Mouse (Mus musculus) stomach, embryonic 14.5 days (tissue): ENCODE results near the gene Gjd3. TPM values are rescaled to one million over a fixed set of nuclear protein-coding genes. Genes with fewer than 3 reads are reported as not detected.

Experiments
- ATAC-seq: fragments of 200-750 bp; cut with Nextera tagmentation; 2 replicates; pipeline ENCODE4 v1.8.0; 2017; ENCODE audit warnings: low read depth, moderate TSS enrichment; ENCODE audit not compliant: insufficient number of reproducible peaks, insufficient read depth, low FRiP score
- H3K27ac ChIP-seq: fragments of 300-500 bp; sonication (generic); 2 replicates; pipeline ENCODE4 v1.5.1; 2014; ENCODE audit warnings: mild to moderate bottlenecking, low read length, moderate library complexity, mixed read lengths
- H3K27me3 ChIP-seq: fragments of 300-500 bp; sonication (generic); 2 replicates; pipeline ENCODE4 v1.6.1; 2014; ENCODE audit warnings: low read length, control low read depth, mixed read lengths; ENCODE audit not compliant: control insufficient read depth, insufficient read depth
- H3K36me3 ChIP-seq: fragments of 300-500 bp; sonication (generic); 2 replicates; pipeline ENCODE4 v1.6.1; 2014; ENCODE audit warnings: mild to moderate bottlenecking, control low read depth, low read length, moderate library complexity, mixed read lengths; ENCODE audit not compliant: control insufficient read depth, insufficient read depth
- H3K4me1 ChIP-seq: fragments of 300-500 bp; sonication (generic); 2 replicates; pipeline ENCODE4 v1.6.1; 2014; ENCODE audit warnings: low read length, control low read depth, mixed read lengths; ENCODE audit not compliant: control insufficient read depth, insufficient read depth
- H3K4me2 ChIP-seq: fragments of 300-500 bp; sonication (generic); replicated peaks from 2 replicates; pipeline ENCODE4 v1.6.1; 2014; ENCODE audit warnings: low read depth, low read length, control low read depth
- H3K4me3 ChIP-seq: fragments of 300-500 bp; sonication (generic); 2 replicates; pipeline ENCODE4 v1.5.1; 2014; ENCODE audit warnings: low read depth, low read length, control low read depth
- H3K9ac ChIP-seq: fragments of 300-500 bp; sonication (generic); replicated peaks from 2 replicates; pipeline ENCODE4 v1.6.1; 2014; ENCODE audit warnings: low read depth, mild to moderate bottlenecking, control low read depth, low read length, moderate library complexity, mixed read lengths
- H3K9me3 ChIP-seq: fragments of 300-500 bp; sonication (generic); 2 replicates; pipeline ENCODE4 v1.6.1; 2016; ENCODE audit warnings: low read depth, low read length, control low read depth; ENCODE audit not compliant: control insufficient read depth
- WGBS: fragments of 180-500 bp; shearing (Covaris S2); extraction: QIAGEN DNeasy Blood & Tissue Kit; methylation state at CpG from one replicate; pipeline ENCODE4 v1.1.7; 2014; 5-methylcytosine and 5-hydroxymethylcytosine counted together
- polyA plus RNA-seq: library from polyadenylated mRNA; unstranded; fragments of >200 nt; fragmentation: Nextera tagmentation; extraction: Ambion mirVana; gene quantifications from 2 replicates; pipeline ENCODE4 v1.2.1, GENCODE M21; 2014

The Gjd3 gene
- polyA plus RNA-seq, 1 experiment from 2014 or later: not detected

- peak overlapping the region; percentile 87; the same call in 1 of the 2 replicates for H3K4me3 ChIP-seq
- WGBS: 24% methylated on average over 3 of the region's 3 CpGs
- H3K4me1 ChIP-seq: peaks cover 86% of the 10 kb centered on the region
- H3K9me3 ChIP-seq: no peaks in the 10 kb centered on the region
- no peaks in the 10 kb centered on the region for H3K36me3 ChIP-seq
- no peaks in the 10 kb centered on the region for H3K27me3 ChIP-seq
- peak overlapping the region; percentile 96 for H3K4me2 ChIP-seq
- H3K27ac ChIP-seq: peak overlapping the region; percentile 96
- no peak for ATAC-seq
- H3K9ac ChIP-seq: no peak overlapping the region
These were observed 40.3 kb downstream of the Gjd3 start for GRCm38 (mm10) chr11:98942555-98942922.

GRCm38 (mm10) chr11:98941826-98942550 is 40.8 kb downstream of the Gjd3 start:
- 4% methylated on average over 15 of the region's 15 CpGs for WGBS

GRCm38 (mm10) chr11:98941341-98941825 is 41.4 kb downstream of the Gjd3 start:
- 2% methylated on average over 12 of the region's 12 CpGs for WGBS
- no peak for ATAC-seq

More at GRCm38 (mm10) chr11:98941826-98942550, 40.8 kb downstream of the Gjd3 start:
- Histone ChIP-seq H3K4me3 (peak overlapping the region; percentile 87), H3K4me2 (peak overlapping the region; percentile 96), H3K36me3 (no peaks in the 10 kb centered on the region), H3K9me3 (no peaks in the 10 kb centered on the region), H3K9ac (peak overlapping the region; percentile 25), H3K27ac (peak overlapping the region; percentile 96), H3K4me1 (peaks cover 82% of the 10 kb centered on the region), H3K27me3 (no peaks in the 10 kb centered on the region)
- peak; percentile 19 for ATAC-seq

GRCm38 (mm10) chr11:98940776-98941175 is 42.0 kb downstream of the Gjd3 start:
- Histone ChIP-seq H3K36me3 (no peaks in the 10 kb centered on the region), H3K4me3 (peak overlapping the region; percentile 87), H3K4me2 (peak overlapping the region; percentile 96), H3K9ac (no peak overlapping the region; the same call in 1 of the 2 replicates), H3K9me3 (no peaks in the 10 kb centered on the region), H3K27me3 (no peaks in the 10 kb centered on the region), H3K4me1 (peaks cover 88% of the 10 kb centered on the region), H3K27ac (peak overlapping the region; percentile 96)
- WGBS: 37% methylated on average over 3 of the region's 3 CpGs
- ATAC-seq: no peak

More at GRCm38 (mm10) chr11:98941341-98941825, 41.4 kb downstream of the Gjd3 start:
- Histone ChIP-seq H3K27me3 (no peaks in the 10 kb centered on the region), H3K27ac (peak overlapping the region; percentile 96), H3K4me1 (peaks cover 87% of the 10 kb centered on the region), H3K4me2 (peak overlapping the region; percentile 96), H3K36me3 (no peaks in the 10 kb centered on the region), H3K9ac (peak overlapping the region; percentile 25), H3K9me3 (no peaks in the 10 kb centered on the region), H3K4me3 (peak overlapping the region; percentile 87)

GRCm38 (mm10) chr11:98939953-98940641 is 42.7 kb downstream of the Gjd3 start:
- Histone ChIP-seq H3K4me1 (peaks cover 87% of the 10 kb centered on the region), H3K9me3 (no peaks in the 10 kb centered on the region), H3K4me3 (peak overlapping the region; percentile 87), H3K9ac (peak overlapping the region; percentile 25; the same call in 1 of the 2 replicates), H3K27me3 (no peaks in the 10 kb centered on the region), H3K4me2 (peak overlapping the region; percentile 96), H3K36me3 (no peaks in the 10 kb centered on the region), H3K27ac (peak overlapping the region; percentile 96)
- WGBS: 34% methylated on average over 11 of the region's 11 CpGs
- no peak for ATAC-seq

- no peak for ATAC-seq
- WGBS: 31% methylated on average over 15 of the region's 15 CpGs
- H3K4me1 ChIP-seq: peaks cover 79% of the 10 kb centered on the region
- peak overlapping the region; percentile 96; the same call in 1 of the 2 replicates for H3K27ac ChIP-seq
- H3K27me3 ChIP-seq: no peaks in the 10 kb centered on the region
- H3K9me3 ChIP-seq: no peaks in the 10 kb centered on the region
- H3K4me3 ChIP-seq: peak overlapping the region; percentile 87
- H3K9ac ChIP-seq: peak overlapping the region; percentile 92; the same call in 1 of the 2 replicates
- peak overlapping the region; percentile 96 for H3K4me2 ChIP-seq
- no peaks in the 10 kb centered on the region for H3K36me3 ChIP-seq
These were observed 43.5 kb downstream of the Gjd3 start for GRCm38 (mm10) chr11:98939084-98939952.

- H3K27me3 ChIP-seq: no peaks in the 10 kb centered on the region
- WGBS: 26% methylated on average over 7 of the region's 7 CpGs
- peaks cover 73% of the 10 kb centered on the region for H3K4me1 ChIP-seq
- no peaks in the 10 kb centered on the region for H3K9me3 ChIP-seq
- H3K36me3 ChIP-seq: no peaks in the 10 kb centered on the region
- peak overlapping the region; percentile 96 for H3K4me2 ChIP-seq
- peak overlapping the region; percentile 87 for H3K4me3 ChIP-seq
- no peak for ATAC-seq
- H3K27ac ChIP-seq: peak overlapping the region; percentile 96; the same call in 1 of the 2 replicates
- peak overlapping the region; percentile 92 for H3K9ac ChIP-seq
These were observed 44.1 kb downstream of the Gjd3 start for GRCm38 (mm10) chr11:98938701-98939083.
